Mouse (Mus musculus) mouse embryonic stem cell (cell line): ENCODE data around the gene Slc13a4.

Experiments
- in situ Hi-C, 2 experiments: fragments of 300-500 bp; cut with MboI; formaldehyde crosslinking; loops; 1 replicate in 1 of 2; 3 replicates in 1 of 2; pipeline ENCODE4 v1.14.3; 2019 to 2020; ENCODE audit warnings: low sequenced_read_pairs in 2 of 2, low pct_unique_long_range_greater_than_20kb in 1 of 2, mixed read lengths in 1 of 2; ENCODE audit not compliant: unreplicated experiment in 1 of 2

Slc13a4 gene

DNA sequence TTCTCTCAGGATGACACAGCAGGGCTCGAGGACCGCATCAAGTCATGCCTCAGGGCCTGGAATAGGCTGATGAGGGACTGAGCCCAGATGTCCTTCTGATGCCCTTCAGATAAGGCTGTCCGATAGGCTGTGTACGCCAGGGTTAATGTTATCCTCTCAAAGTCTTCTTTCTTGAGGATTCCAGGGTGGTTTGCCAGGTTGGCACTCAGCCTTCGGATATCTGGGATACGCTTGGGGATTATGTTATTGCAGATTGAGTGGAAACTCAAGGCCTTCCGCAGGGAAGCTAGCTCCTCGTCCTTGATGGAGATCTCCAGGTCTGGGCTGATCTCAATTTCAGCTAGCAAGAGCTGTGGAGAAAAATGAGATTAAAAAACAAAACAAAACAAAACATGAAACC lies 5.6 kb upstream of the Slc13a4 start:
- in situ Hi-C loops = no loop called here

DNA sequence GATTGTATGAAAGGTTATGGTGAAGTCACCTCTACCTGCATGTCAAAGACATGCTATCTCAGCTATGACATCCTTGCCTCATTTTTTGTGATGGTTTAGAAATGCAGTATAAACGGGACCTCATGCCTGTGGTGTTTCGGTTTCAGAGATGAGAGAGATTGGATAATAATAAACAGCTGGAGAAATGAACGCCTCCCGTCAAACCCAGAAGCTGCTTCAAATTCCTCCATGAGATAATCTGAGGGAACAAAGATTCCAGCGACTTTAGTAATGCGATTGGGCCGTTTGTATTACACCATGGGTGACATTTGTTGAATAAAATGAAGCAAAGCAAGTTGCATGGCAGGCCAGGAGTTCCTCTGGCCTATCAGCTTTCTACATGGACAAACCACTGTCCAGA lies 1.5 kb upstream of the Slc13a4 start:
- in situ Hi-C loops = no loop called here

DNA sequence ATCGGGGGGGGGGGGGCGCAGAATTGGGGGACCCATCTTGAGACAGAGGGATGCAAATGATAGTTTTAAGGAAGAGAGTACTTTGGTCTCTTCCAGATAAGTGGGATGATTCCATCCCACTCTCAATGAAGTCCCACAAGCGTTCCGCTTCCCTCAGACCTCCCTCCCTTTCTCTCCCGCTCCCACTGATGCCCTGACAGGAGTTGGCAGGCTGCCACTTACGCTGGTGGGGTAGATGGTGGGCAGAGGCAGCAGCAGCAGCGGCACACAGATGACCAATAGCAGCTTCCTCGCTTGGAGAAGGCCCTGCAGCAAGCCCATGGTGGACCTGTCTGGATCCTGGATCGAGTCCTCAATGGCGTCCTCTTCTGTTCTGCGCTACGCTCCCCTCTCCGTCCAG lies 795 bp downstream of the Slc13a4 start:
- in situ Hi-C loops = no loop called here

DNA sequence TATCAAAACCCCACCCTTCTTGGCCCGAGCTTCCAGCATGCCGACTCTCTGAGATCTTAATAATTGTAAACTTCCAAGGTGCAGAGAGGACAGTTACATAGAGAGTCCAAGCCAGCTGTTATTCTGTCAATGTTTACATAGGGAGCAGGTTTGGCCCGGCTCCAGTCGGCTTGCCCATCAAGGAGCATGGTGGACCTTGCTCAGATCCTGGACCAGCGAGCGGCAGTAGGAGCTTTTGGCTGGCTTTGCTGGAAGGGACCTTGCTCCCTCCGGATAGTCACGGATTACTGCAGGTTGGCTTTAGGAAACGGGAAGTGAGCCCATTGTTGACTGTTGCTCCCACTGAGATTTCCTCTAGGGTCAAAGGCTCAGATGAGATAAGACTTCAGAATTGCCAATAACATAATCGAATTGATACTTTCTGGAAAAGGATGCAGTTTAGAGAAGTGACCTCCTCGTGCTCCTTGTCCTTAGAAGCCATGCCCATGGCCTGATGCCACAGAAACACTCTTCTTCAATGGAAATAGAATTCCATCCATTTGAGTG lies 4.5 kb downstream of the Slc13a4 start:
- in situ Hi-C loops = no loop called here

DNA sequence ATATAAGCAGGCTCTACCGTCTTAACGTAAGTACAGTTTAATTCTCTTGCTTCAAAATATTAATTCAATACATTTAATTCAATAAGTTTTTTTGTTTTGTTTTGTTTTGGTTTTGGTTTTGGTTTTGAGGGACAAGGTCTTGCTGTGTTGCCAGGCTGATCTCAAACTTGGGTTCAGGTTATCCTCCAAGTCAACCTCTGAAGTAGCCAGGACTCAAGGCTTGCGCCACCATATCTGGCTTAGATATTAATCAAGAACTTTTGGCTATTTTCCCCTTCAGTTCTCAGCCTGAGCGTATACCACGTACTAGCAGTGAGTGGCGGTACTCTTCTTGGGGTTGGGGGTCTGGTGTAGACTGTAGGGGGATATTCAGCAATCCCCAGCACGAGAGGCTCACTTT lies 5.3 kb downstream of the Slc13a4 start:
- in situ Hi-C loops = no loop called here

DNA sequence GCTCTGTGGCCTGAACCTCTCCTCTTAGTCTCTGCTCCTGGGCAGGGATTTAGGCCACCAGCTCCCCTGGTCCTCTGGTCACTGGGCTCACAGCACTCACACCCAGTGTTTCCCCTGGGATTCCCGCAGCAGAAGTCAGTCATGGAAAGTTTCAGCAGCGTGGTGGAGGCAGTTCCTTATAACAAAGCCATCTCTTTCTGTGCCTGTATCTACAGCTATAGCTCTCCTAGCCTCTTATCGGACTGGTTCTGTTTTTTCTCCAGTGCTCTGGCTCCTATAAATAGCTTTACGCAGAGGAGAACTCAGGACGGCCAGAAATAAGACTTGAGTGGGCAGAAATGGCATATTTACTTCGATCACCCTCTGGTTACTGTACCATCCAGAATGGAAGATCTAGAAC lies 9.6 kb downstream of the Slc13a4 start:
- in situ Hi-C loops = no loop called here

DNA sequence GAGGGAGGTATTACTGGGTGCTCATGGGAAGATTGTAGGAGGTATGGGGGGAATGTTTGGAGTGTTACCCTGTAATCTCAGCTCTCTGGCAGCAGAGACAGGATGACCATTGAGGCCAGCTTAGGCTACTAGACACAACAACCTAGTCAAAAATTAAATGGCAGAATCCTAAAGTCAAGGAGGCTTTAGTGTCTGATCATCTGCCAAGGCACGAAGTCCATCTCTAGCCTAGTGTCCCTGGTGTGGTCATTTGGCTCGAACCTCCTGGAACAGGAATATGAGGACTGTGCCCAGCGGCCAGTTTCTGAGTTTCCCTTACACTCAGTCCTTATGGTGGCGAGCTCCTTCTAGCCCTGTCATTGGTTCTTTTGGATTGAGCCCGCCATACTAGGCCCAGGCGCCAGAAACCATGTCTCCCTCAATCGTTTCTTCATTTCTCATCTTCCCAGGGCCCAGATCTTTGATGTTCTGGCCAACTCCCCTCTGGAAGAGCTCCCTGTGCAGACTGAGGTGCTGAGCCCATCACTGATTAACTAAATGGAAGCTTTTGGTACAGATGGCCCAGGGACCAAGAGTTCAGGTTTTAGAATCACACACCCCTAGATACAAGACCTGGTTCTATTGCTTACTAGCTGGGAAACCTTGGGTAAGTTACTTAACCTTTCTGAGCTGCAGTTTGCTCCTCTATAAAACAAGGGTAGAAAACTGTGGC lies 10.3 kb downstream of the Slc13a4 start:
- in situ Hi-C loops = no loop called here

DNA sequence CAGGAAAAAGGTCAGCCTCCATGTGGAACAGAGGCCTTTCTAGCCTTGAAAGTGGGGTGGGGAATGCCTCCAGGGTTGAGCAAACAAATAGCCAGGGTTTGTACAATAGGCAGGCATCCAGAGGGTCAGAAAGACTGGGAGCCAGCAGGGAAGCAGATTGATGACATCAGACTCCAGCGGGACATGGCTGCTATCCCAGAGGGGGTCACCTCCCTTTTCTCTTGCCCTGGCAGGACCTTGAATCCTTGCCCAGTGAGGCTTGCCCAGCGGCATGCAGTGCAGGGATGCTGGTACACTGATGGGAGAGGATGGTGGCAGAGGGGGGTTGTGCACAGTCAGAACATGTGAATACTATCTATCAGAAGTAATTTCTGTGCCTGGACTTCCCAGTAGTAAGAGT lies 10.9 kb downstream of the Slc13a4 start:
- in situ Hi-C loops = no loop called here

DNA sequence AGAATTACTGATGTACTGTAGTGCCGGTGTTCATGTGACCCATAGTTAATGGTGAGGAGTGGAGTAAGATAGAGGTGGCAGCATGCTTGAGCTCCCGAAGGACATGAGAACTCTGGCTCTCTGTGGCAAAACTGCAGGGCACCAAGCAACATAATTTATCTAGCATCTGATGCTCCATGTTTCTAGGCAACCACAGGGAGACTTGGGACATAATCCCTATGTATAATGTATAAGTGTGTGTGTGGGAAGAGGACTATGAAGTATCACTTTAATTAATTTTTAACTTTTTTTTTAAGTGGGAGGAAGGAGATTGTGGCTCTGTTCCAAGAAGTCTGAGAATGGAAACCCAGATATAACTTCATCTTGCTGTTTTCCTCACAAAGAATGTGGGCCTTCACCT lies 13.0 kb downstream of the Slc13a4 start:
- in situ Hi-C loops = no loop called here

DNA sequence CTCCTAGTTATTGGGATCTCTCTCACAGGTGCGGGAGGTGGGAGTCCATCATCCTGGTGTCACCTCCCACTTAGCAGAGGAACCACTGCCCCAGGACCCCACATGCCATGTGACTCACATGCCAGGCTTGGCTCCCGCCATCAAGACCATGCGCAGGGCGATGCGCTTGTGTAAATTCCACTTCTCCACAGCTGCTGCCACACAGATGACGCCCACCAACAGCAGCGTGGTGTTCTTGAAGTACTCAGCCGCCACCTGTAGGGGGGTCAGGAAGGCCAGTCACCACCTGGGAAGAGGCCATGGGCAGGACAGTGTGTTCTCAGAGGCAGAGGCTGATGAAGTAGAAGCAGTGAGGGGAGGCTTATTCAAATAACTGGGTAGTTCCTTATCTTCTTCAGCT lies 18.3 kb downstream of the Slc13a4 start:
- in situ Hi-C loops = no loop called here

DNA sequence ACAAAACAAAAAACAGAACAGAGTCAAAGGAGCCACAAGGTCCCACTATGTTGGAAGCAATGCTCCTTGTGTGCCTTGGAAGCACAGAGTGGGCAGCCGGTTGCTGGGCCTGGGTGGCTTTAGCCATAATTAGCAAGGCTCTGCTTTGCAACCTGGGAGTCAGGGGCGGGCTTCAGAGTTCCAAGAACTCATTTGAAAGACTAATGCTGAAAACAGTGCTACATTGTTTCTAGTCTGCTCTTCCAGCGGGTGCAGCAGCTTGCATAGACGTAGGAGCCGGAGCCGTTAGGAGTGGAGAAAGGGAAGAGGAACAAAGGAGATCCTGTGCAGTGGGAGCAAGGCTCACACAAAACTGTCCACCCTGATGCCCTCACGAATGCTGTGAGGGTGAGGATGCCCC lies 19.0 kb downstream of the Slc13a4 start:
- in situ Hi-C loops = no loop called here

DNA sequence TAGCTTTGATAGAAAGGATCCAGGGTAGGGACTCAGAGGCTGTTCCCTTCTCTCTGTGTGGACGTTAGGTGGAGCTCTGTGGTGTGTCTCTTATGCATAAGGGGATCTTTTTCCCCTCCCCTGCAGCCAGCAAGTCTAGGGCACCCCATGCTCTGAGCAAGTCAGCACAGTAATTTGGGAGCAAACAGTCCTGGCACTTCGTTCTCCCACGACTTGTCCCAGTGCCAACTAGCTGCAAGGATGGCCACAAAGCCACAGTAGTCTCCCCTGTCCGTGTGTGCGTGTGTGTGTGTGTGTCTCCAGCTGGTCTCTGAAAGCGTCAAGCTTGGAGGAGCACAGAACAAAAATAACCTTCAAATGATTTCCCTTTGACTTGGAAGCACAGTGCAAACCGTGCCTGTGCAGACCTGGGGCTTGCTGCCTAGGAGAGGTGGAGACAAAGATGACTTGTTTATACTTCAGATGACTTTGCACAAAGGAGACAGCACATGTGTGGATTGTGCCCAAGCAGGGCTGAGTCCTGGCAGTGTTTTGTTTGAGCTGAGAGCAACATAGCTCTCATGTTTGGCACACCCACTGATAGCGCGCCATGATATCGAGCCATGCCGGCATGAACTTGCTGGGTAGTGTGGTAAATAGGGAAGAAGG lies 19.7 kb downstream of the Slc13a4 start:
- in situ Hi-C loops = no loop called here

DNA sequence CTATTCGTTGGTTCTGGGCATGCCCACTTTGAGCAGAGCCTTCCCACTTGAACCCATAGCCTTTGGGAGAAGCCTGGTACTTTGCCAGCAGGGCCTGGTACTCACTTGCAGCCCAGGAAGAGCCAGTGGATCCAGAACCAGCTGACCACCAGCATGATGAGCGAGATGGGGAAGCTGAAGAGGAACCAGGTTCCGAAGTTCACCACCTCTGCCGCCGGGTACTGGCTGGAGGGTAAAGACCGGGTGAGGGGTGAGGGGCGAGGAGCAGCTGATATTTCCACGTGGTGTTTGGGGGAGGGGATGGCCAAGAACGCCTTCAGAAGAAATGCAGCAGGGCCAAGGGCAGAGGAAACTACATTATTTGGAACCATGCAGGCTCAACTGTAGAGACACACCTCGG lies 28.6 kb downstream of the Slc13a4 start:
- in situ Hi-C loops = no loop called here

DNA sequence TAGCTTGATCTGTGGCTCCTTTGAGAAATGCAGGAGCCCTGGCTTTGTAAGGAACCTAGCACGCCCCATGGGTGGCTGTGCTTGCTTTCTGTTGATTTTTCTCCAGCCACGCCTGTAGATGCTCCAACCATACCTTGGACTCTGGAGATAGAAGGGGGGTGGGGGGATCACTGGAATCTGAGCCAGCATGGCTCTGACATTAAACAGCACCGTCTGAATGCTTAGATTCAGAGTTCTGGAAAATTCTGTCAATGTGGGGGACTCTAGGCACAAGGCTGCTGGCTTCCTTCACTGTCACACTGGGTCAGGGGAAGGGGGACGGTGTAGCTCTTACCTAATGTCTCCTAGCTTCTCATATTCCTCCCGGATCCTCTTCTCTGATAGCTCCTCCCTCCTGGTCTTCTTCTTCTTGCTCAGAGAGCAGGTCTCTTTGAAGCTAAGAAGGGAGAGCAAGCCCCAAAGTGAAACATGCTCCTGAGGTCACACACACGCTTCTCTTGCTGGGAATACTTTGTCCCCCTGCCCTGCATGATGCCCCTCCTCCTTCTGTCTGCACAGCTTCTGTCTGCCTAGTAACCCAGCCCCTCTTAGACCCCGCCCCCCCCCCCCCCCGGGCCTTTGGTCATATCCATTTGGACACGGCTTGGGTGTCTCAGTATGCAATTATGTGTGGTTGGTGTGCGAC lies 29.9 kb downstream of the Slc13a4 start:
- in situ Hi-C loops = no loop called here

DNA sequence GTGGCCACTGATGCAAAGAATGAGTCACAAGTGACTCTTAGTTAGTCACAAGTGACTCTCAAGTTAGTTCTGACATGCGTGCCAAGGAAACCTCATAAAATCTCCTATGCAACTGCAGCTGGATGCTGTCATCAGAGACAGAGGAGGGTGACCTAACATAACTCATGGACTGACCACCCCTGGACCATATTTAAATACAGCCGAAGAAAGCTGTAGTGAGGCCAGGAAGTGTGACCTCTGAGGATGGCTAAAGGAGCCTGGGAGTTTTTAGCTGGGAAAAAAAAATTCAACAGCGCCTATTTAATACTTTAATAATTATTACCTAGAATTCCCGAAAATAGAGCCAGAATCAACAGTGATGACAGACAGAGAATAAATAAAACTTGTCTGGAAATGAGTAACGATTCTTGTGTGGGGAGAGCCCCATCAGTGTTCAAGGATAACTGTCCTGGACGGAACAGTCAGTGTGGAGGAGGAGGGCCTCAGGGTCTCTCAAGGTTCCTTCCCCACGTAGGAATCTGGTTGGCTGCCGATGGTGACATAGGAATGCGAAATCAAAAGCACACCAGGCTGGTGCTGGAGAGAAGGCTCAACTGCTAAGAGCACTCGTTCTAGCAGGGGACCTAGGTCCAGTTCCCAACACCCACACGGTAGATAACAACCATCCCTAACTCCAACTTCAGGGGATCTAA lies 34.4 kb downstream of the Slc13a4 start:
- in situ Hi-C loops = no loop called here

DNA sequence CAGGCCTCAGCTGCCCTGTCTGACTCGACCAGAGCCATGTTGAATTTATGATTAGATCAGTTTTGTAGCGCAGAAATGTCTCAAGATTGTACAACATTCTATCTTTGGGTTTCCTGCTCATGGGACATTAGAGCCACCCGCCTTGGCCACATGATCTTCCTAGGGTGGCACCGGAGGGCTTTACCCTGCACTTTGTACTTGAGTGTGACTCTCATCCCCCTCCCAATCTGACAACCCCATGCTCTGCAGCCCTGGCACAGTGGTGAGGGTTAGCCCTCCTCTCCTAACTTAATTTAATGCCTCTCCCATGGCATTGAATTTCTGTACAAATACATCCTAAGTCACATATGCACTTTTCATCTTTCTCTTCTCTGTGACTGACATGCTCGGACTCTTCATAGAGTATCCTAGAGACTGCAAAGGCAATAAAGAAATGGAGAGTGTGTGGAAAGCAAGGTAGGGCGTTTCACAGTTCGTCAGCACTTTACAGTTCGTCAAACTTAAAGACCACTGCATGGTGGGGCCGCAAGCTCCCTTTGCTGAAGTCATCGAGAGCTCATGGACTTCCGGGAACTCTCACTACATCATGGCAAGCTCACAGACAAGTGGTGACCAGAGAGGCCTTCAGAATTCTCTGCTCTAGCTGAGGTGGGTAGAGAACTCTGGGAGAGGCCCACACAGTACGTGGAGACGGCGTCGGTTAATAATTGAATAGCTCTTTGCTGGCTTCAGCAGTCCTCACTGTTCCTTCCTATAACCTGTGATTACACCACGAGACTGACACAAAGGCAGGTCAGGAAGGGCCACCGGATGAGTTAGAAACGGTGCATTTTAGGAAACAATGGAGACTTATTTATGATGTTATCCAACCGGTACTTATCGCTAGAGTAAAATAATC lies 35.8 kb downstream of the Slc13a4 start:
- in situ Hi-C loops = no loop called here

DNA sequence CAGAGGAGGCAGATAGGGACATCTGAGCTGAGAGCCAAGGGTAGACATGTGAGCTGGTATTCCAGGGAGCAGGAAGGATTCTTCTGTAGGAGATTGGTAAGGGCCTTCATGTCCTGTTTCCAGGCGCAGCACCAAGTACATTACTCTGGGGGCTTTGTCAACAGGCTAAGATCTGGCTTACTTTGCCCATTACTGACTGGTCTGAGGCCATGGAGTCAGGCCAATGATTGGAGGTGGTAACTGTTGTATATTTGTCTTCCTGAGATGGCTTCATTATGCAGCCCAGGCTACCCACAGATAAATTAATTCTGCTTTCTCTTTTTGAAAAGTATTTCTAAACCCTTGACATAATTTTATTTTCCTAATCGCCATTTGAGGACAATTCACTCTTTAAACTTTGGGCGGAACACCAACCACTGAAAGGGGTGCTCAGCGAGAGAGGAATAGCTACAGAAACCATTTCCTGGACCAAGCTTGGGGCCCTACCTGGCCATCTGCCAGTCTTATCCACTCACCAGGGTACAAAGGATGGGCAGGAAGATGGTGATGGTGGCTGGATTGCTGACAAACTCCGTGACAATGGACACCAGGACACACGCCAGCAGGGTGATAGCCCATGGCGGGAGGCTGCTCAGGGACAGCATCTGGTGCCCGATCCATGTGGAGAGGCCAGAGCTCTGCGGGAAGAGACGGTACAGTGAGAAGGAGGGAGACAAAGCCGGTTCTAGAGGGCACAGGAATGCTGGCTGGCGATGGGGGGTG lies 36.7 kb downstream of the Slc13a4 start:
- in situ Hi-C loops = no loop called here

DNA sequence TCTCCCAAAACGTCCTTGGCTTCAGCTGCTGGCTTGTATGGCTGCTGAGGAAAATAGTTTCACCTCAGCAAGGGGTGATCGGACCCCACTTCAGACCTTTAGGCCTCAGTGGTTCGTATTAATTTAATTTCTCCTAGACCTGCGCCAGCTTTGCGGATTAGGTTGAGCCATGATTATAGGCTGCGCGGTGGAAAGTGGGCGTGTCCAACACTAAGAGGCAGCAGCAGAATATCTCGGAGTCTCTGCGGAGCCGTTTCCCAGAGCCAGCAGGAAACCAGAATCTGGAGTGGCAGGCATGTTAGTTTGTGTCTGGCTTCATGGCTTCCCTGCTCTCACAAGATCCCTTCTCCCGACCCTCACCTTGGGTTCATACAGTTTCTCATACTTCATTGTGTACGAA lies 38.3 kb downstream of the Slc13a4 start:
- in situ Hi-C loops = no loop called here
